Mouse (Mus musculus) cerebellum, adult (tissue): ENCODE data around the gene Gm38431.

ENCODE experiments used
- ATAC-seq: cut with Nextera tagmentation; 2 replicates; pipeline ENCODE4 v1.9.2; 2017; ENCODE audit warnings: mild to moderate bottlenecking, moderate library complexity, mixed read lengths; ENCODE audit not compliant: insufficient number of reproducible peaks, low FRiP score, low TSS enrichment

Gm38431 gene

GRCm38 (mm10) chr9:21107607-21108237 lies 15.9 kb upstream of the Gm38431 start:
- no peak for ATAC-seq

GRCm38 (mm10) chr9:21105760-21106564 lies 14.2 kb upstream of the Gm38431 start:
- ATAC-seq = no peak

- ATAC-seq = no peak
Measured at GRCm38 (mm10) chr9:21104814-21105213, 13.0 kb upstream of the Gm38431 start.

- ATAC-seq = no peak
Measured at GRCm38 (mm10) chr9:21102076-21102475, 10.3 kb upstream of the Gm38431 start.

- no peak for ATAC-seq
Measured at GRCm38 (mm10) chr9:21100447-21101161, 8.8 kb upstream of the Gm38431 start.

- ATAC-seq = no peak
Measured at GRCm38 (mm10) chr9:21097793-21098192, 6.0 kb upstream of the Gm38431 start.

- no peak for ATAC-seq
Measured at GRCm38 (mm10) chr9:21095958-21096357, 4.2 kb upstream of the Gm38431 start.

GRCm38 (mm10) chr9:21093423-21093822 lies 1.6 kb upstream of the Gm38431 start:
- ATAC-seq = no peak

- no peak for ATAC-seq
Measured at GRCm38 (mm10) chr9:21090972-21091706, 658 bp downstream of the Gm38431 start.

GRCm38 (mm10) chr9:21090537-21090936 lies 1.3 kb downstream of the Gm38431 start:
- ATAC-seq = no peak

- ATAC-seq = no peak
Measured at GRCm38 (mm10) chr9:21083324-21083723, 8.5 kb downstream of the Gm38431 start.

- no peak for ATAC-seq
Measured at GRCm38 (mm10) chr9:21081127-21081526, 10.7 kb downstream of the Gm38431 start.

GRCm38 (mm10) chr9:21075625-21076024 lies 16.2 kb downstream of the Gm38431 start:
- no peak for ATAC-seq

GRCm38 (mm10) chr9:21074173-21074572 lies 17.6 kb downstream of the Gm38431 start:
- ATAC-seq = no peak

GRCm38 (mm10) chr9:21073044-21073840 lies 18.6 kb downstream of the Gm38431 start, which contains the start of the genes Gm49373 and Fdx1l:
Gene Gm49373 (minus strand): TSS chr9:21073096.
Gene Fdx1l (minus strand): TSS chr9:21073614.
- peak; percentile 93 for ATAC-seq

- no peak for ATAC-seq
Measured at GRCm38 (mm10) chr9:21072641-21073040, 19.2 kb downstream of the Gm38431 start.

- ATAC-seq = no peak
Measured at GRCm38 (mm10) chr9:21067006-21067684, 24.7 kb downstream of the Gm38431 start, which contains the start of gene Zglp1. Gene Zglp1 (minus strand): TSS chr9:21067093.

- no peak for ATAC-seq
Measured at GRCm38 (mm10) chr9:21062928-21063327, 28.9 kb downstream of the Gm38431 start.

- ATAC-seq = no peak
Measured at GRCm38 (mm10) chr9:21051578-21051977, 40.2 kb downstream of the Gm38431 start.
